Mouse (Mus musculus): Measurements from ENCODE around the gene Lrrn4. TPM values are rescaled to one million over a fixed set of nuclear protein-coding genes. Genes with fewer than 3 reads are reported as not detected.

Gene Lrrn4
- 12.5 TPM for polyA plus RNA-seq (2014; fragmentation: Illumina TruSeq; extraction: RNeasy Lipid Tissue Mini Kit (QIAGEN cat#74804))

GRCm38 (mm10) chr2:132880844-132881645 lies at the start of gene Lrrn4:
TSS of gene Lrrn4 (minus strand) at chr2:132880891.

DNA sequence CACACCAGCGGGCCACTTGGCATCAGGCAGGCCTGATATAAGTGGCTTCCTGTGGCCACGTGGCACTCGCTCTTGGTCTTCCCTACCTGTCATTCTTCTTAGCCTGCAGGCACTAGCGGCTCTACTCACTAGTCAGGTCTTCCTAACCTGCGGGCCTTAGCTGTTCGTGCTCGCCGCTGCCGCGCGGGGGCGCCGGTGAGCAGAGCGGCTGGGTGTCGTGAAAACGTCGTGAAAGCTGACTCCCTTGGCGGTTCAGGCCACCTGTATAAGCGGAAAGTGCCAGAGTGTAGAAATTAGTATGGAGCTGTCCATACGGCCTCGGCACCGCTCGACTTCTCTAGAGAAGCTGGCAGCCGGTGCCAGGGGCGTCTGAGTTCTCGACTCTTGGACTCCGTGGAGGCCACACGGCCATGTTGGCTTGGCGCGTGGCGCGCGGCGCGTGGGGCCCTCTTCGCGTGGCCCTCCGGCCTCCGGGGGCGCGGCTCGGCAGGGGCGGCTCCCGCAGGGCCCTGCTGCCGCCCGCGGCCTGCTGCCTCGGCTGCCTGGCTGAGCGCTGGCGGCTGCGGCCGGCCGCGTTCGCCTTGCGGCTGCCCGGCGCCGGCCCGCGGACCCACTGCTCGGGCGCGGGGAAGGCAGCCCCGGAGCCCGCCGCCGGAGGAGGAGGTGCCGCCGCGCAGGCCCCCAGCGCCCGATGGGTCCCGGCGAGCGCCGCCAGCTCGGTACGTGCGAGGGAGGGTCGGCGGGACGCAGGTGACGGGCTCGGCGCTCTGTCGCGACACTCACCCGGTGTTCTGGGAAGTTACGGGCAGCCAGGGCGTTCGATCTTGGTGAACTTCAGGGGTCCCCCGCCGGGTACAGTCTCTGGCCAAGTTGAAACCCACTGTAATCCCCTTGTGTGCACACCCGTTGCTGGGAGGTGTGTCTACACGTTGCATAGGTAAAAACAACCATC lies 34.0 kb downstream of the Lrrn4 start, which contains the start of gene Crls1:
Gene Crls1, plus strand, starts transcription at position 260 of the 952 bp plus-strand sequence.

Other genes with a start within 250 kb of the Lrrn4 start
- 4.2 TPM for gene Shld1, start 194.0 kb downstream of the Lrrn4 start, polyA plus RNA-seq (2014; fragmentation: Illumina TruSeq; extraction: RNeasy Lipid Tissue Mini Kit (QIAGEN cat#74804))
- gene Chgb, start 99.6 kb downstream of the Lrrn4 start, polyA plus RNA-seq (2014; fragmentation: Illumina TruSeq; extraction: RNeasy Lipid Tissue Mini Kit (QIAGEN cat#74804)), result 0.54 TPM
- 55.4 TPM for gene Trmt6, start 64.8 kb downstream of the Lrrn4 start, polyA plus RNA-seq (2014; fragmentation: Illumina TruSeq; extraction: RNeasy Lipid Tissue Mini Kit (QIAGEN cat#74804))
- 17.8 TPM for gene Mcm8, start 64.8 kb downstream of the Lrrn4 start, polyA plus RNA-seq (2014; fragmentation: Illumina TruSeq; extraction: RNeasy Lipid Tissue Mini Kit (QIAGEN cat#74804))
- gene Crls1, start 34.2 kb downstream of the Lrrn4 start, polyA plus RNA-seq (2014; fragmentation: Illumina TruSeq; extraction: RNeasy Lipid Tissue Mini Kit (QIAGEN cat#74804)), result 149 TPM
- gene Fermt1, start 65.0 kb upstream of the Lrrn4 start, polyA plus RNA-seq (2014; fragmentation: Illumina TruSeq; extraction: RNeasy Lipid Tissue Mini Kit (QIAGEN cat#74804)), result 2.6 TPM

All from ovary, adult 10 weeks (tissue).